Mouse (Mus musculus) cerebellum, postnatal 25 days (tissue): ENCODE data around the gene Tll2.

Experiments
- DNase-seq, 2 experiments: peaks; one replicate each; pipeline ENCODE4 v3.0.0; 2021; ENCODE audit warnings: mixed read lengths in 2 of 2

Gene Tll2

DNA sequence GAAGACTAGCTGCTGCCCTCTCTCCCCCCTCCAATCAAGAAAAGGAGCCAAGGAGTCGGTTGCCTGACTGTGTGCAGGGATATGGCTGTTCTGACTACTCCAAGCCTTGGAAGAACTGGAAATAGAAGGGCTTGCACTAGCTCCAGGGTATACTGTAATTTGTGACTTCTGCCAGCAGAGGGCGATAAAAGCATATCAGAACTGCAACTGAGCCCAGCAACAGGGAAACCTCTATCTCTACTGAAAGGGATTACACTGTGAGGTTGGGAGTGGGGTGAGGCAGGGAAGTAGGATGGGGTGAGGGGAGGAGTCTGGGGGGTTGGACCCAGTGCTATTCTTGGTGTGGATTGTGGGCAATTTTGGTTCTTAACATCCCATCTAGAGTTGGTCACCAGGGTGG lies 119.9 kb downstream of the Tll2 start:
- peak; percentile 79 to 87 for DNase-seq

DNA sequence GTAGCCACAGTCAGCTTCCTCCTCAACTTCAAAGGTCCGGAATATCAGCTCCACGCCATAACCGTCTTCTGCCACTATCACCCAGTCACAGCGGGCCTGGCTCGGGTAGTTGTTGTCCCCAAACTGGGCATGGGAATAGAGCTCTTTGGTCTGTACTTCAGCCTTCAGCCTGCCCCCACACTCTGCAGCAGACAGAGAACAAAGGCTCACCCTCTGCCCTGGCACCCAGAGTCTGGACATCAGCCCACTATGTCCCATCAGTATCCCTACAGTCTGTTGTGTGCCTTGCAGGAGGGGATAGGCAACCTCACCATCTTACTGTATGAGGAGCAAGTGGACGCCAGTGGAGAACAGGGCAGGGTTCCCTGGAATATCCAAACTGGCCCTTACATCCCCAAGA lies 120.3 kb downstream of the Tll2 start:
- no peak for DNase-seq

DNA sequence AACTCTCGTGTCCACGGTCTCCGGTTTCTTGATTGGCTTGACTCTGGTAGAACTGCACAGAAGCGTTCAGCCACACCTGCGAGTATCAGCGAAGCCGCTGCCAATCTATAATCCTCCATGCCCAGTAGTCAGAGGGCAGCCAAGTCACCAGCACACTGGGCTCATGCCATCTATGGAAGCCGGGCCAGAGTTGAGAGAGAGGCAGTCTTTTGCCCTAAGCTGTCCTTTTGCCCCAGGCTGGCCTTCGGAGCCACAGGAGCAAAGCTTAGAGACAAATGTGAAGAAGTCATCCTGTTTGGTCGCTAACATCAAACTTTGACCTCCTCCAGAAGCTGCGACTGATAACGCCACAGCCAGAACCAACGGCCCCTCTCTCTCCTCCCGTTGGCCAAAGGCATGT lies 123.0 kb downstream of the Tll2 start:
- no peak for DNase-seq

DNA sequence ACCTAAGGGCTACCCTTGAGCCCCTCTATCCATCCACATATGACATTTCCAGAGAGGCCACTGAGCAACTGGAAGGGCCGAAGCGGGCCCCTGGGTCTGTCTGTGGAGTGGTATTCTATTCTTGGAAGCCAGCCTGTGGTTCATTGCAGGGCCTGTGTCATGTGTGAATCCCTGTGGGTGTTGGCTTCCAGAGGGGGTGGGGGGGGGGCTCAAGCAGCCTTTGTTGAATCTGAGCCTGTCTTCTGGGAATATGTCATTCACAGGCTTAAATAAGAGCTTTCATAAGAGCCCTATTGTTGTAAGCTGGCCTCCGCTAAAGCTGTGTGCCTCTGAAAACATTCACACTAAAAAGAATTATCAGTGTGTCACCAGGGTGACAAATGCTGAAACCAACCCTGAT lies 125.0 kb downstream of the Tll2 start:
- DNase-seq = no peak

DNA sequence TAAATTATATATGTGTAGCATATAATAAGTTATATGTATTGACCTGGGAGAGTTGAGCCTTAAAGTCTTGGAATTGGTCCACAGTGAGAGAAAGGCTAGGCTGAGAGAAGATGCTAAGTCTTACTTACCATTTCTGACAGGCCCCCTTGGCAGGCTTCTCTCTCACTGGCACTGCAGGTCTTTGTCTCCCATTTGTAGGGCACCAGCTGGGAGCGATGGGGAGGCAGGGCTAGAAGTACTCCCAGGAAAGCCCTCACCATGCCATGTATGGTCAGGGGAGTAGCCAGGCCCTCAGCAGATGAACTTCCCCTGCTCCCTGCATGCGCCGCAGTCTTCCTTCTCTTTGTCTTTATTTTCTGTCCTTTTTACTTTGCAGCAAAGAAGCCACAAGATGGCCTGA lies 129.7 kb downstream of the Tll2 start, which contains the start of gene Opalin:
Opalin (minus strand) TSS at position 208 of the 400 bp plus-strand sequence.
- no peak for DNase-seq

DNA sequence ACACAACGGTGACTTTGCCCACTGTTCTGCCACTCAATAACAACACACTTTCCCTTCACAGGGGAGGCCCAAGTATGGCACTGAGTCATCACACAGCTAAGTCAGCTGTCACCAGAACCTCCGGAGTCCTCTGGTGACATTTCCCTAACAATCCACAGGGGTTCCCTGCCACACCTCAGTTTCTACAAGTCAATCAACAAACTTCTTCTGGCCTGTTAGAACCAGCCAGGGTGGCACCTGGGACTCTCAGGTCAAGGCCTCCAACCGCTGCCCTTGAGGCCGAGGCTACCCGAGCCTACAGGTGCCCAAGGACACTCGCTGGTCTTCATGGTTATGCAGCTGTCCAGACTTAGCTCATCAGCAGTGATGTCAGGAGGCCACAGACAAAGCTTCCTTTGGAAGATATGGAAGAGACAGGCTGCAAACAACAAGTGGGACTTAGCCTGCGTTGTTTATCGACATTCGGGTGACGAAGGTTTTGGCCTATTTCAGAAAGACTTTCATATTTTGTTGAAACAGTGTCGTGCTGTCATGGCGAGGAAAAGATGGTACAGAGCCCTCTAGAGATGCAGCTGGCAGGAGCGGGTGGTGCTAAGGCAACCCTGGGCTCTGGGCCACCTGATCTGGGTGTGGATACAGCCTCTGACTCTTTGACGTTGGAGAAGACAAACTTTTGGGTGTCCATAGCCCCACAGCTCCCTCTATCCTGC lies 132.7 kb downstream of the Tll2 start:
- DNase-seq = no peak

DNA sequence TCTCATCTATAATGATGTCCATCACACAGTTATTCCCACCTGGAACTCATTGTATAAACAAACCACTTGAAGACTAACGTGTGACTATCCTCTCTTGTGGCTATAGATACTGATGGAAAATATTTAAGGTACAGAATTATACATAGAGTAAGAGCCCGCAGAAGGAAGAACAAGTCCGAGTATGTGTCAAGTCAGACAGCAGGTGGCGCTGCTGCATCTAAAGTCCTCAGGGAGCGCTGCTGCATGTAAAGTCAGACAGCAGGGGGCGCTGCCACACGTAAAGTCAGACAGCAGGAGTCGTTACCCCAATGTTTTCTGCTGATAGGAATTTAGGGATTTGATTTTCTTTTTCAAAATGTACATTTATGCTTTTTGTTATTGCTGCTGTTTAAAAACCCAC lies 135.1 kb downstream of the Tll2 start:
- DNase-seq = peak; percentile 86 to 91

DNA sequence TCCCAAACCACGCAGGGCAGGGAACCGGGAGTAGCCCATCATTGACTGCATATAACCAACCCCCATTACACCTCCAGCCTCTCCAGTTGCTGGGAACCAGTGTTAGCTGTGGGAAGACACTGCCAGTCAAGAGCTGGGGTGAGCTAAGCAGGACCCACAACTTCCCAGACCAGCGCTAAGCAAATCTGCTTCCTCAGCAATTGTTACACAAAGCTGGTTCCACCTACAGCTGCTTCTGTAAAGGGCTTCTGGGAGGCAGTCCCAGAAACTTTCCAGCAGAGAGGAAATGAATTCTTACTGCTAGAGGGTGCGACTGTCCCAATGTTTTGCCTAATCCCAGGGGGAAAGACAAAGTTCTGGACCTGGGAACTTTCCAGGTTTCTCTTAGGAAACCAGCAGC lies 151.9 kb downstream of the Tll2 start:
- DNase-seq = no peak

DNA sequence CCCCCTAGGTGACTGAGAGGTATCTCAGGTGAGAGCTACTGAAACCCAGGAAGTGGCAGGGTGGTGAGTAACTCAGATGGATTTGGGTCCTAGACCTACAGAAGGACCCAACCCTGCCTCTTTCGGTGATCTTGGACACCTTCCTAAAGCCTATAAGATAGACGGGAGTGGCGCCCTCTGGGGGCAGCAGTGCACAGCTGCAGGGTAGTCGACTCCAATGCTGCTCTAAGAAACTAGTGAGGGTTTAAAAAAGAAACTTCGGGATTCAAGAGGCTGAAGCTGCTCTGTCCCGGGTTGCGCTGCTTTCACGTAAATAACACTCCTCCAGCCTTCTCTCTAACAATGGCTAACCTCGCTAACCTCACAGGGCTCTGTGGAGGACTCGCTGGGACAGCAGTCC lies 153.1 kb downstream of the Tll2 start:
- DNase-seq = peak in 1 of 2 experiments; percentile 23

DNA sequence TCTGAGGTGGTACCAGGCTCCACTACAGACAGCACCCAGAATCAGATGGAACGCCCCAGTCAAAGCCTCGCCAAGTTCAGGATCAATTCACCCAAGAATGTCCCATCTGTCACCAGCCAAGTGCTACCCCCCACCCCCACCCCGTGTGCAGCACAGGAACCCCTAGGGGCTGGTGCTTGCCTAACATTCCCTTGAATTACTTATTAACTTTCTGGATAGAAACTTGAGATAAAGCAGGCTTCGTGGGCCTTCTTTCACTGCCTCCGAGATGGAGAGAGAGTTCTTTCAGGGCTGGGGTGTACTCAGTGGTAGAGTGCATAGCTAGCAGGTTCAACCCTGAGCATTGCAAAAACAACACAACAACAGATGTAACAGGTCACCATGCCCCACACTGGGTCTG lies 154.4 kb downstream of the Tll2 start:
- no peak for DNase-seq

DNA sequence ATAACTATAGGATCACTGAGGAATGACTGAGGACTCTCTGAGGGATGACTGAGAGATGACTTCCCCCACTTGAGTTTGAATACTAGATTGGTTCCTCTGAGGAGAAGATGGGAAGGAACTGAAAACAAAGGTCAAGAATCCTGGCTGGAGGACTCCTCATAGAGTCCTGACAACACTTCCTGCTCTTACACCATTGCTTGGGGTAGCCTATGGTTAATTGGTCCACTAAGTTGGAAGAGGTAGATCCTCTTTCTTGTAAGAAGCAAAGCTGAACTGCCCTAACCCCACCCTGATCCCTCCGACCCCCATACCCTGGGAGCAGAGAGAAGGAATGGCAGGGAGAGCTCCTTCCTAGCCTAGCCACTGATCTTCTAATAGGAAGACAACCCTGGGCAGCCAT lies 154.9 kb downstream of the Tll2 start:
- no peak for DNase-seq

DNA sequence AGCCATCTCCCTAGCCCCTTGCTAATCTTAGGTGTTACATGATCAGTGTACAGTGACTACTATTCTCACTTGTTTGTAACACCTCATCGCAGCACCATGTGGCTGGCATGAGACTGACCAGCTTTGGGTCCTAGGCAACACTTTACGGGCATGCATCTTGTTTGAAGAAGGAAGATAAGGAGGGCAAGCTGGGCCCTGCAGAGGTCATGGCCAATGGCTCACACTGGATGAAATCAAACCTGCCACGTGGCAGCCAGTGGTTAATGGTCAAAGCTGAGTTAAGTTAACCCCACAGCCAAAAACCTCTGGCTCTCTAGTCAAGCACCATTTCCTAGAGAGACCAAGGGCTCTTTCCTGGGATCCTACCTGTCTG lies 158.5 kb downstream of the Tll2 start:
- DNase-seq = no peak

DNA sequence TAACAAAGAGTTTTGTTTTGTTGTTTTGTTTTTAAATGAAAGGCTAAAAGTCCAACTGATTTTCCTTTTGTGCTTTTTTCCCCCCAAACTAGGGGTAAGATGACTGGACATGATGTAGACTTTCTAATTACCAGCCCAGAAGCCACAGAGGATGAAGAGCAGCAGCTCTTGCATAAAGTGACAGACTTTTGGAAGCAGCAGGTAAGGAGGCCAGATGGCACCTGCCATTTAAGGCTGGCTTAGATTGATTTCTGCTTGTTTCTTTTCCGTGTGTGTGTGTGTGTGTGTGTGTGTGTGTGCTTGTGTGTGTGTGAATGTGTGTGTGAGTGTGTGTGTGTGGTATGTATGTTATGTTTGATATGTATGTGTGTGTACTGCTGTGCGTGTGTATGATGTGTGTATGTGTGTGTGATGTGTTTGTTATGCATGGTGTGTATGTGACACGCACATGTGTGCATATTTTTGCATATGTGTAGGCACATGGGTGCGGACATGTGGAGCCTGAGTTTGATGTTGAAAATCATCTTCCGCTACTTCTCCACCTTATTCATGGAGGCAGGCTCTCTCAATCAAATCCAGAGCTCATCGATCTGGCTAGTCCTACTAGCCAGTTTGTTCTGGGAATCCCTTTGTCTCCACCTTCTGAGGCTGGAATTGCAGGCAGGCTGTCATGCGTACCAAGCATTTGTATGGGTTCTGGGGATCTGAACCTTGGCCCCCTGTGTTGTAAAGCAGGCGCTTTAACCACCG lies 159.0 kb downstream of the Tll2 start:
- peak in 1 of 2 experiments; percentile 25 for DNase-seq

DNA sequence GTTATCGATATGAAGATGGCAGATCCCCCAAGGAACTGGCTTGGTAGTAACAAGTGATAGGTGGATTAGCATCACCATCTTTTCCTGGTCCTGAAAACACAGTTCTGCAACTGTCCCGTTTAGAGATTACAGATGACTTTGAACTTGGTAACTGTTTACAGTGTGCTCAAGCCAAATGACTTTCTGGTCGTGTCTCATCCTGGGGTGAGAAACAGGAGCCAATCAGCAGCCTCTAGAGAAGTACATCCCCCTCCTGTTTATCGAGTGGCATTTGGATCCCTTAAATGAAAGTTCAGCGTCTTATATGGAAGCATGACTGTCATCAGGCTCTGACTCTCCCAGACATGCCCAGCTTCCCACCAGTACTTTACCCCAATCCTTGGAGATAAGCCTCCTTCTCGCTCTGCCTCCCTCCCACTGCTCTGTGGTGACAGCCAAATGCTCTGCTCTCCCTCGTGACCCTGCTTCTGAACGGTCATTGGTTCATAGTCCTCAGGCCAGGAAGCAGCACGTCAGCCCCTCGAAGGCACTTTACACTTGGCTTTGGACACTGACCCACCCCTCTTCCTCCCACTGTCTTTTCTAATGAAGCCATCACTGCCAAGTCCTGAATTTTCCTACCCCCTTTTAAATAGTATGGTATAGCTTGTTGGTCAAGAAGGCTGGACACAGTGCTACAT lies 161.4 kb downstream of the Tll2 start:
- no peak for DNase-seq

DNA sequence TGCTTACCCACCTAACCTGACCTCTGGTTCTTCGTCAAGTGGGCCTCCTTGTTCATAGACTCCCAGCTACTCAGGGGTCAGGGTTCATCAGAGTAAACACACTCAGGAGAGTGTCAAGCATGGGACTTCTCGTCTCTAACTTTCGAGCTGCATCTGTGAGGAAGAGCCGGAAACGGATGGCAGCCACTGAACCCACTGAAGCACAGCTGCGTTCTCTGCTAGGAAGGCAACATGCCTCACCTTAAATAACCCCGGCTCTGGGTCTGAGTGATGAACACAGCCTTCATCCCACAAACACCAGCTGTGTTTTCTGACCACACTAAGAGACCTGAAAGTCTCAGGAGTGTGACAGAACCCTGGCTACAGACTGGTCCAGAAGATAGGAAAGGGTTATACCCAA lies 167.5 kb downstream of the Tll2 start:
- DNase-seq = no peak

DNA sequence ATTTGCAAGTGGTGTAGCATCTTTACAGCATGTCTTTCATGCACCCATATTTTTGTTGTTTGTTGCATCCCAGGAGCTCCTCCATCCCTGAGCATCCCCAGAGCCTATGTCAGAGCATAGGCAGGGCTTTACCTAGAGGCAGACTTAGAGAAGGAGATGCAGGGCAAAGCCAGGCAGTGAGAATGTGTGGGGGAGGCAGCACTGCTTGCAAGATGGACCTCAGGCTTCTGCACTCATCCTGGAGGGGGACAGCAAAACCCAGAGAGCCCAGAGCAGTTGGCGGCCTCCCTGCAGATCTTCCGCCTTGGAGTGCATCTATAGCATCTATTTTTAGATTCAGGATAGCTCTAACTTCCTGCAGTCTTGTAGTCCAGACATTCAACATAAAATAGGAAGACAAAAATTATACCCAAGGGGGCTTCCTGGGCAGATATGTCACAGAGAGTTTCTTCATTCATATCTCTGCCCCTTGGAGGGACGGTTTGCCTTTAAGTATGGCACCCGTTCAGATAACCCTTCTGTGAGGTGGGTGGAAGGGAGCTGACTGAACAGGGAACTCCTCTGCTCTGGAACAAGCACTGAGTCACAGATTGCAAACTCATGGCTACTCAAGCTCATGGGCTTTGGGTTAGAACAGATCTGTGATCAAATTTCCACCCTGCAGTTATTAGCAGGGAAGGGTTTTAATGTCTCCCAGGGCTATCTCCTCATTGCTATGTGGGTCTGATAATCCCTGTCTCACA lies 170.7 kb downstream of the Tll2 start:
- no peak for DNase-seq
